Comparison of ENCODE assay signal across 8 mouse cellular contexts in genomic region chr2:91053934-91054382, GRCm38 (mm10). TPM values are rescaled to one million over a fixed set of nuclear protein-coding genes. Genes with fewer than 3 reads are reported as not detected.
A peak's percentile ranks its signal among the peaks of the same experiment; 100 is the strongest.
DNase-seq lines count a peak whose midpoint lies in the region; ATAC-seq and TF ChIP-seq lines count a peak whose summit lies in the region.

Gene Psmc3 (plus strand): TSS chr2:91054009.

- TF ChIP-seq CTCF in liver, adult 2 months (IDR thresholded peaks at IDR 0.05; ENCODE audit: low read depth, low read length), result no peak

- 0 out of 2 replicates have a peak, but pooled peaks cover 6% of the 10 kb centered on the region for H3K79me2 ChIP-seq in liver, adult 2 months (ENCODE audit: control insufficient read depth, insufficient read depth, low read length)
- peaks cover 19% of the 10 kb centered on the region for H3K79me2 ChIP-seq in myocyte (ENCODE audit: control insufficient read depth, insufficient read depth)

- under 1% methylated on average over 40 of the region's 40 CpGs for WGBS in heart, embryonic 11.5 days (ENCODE audit: insufficient replicate concordance)
- 0% methylated on average over 40 of the region's 40 CpGs for WGBS in kidney, embryonic 16.5 days
- under 1% methylated on average over 40 of the region's 40 CpGs for WGBS in liver, adult 2 months

- TF ChIP-seq POLR2A in liver, adult 2 months (IDR thresholded peaks at IDR 0.05; ENCODE audit: extremely low read depth, insufficient read depth, low read length), result peak; percentile 74
- TF ChIP-seq POLR2A in myocyte (IDR thresholded peaks at IDR 0.05; ENCODE audit: insufficient read length, low read depth), result peak; percentile 75

- H3K36me3 ChIP-seq in heart, embryonic 11.5 days (ENCODE audit: control insufficient read depth, insufficient read depth, low read length), result peaks cover 25% of the 10 kb centered on the region
- peaks cover 37% of the 10 kb centered on the region for H3K36me3 ChIP-seq in kidney, embryonic 16.5 days (ENCODE audit: insufficient read depth, low read length)
- peaks cover 26% of the 10 kb centered on the region for H3K36me3 ChIP-seq in liver, adult 2 months (ENCODE audit: control insufficient read depth, insufficient read depth, low read length)
- peaks cover 18% of the 10 kb centered on the region for H3K36me3 ChIP-seq in myocyte (ENCODE audit: control insufficient read depth, insufficient read depth)
- peaks cover 7% of the 10 kb centered on the region; the same call in 1 of the 2 replicates for H3K36me3 ChIP-seq in splenic B cell, adult 2 months (ENCODE audit: control insufficient read depth, insufficient read depth, low read length, poor library complexity, severe bottlenecking)

- peak; percentile 98 for ATAC-seq in erythroblast, adult 5-6 weeks (replicated peaks; ENCODE audit: low FRiP score, poor library complexity, severe bottlenecking)
- peak; percentile 97 for ATAC-seq in heart, embryonic 11.5 days (replicated peaks; ENCODE audit: insufficient number of reproducible peaks, low FRiP score, low TSS enrichment)
- ATAC-seq in kidney, embryonic 16.5 days (ENCODE audit: low FRiP score, low TSS enrichment), result peak; percentile 98

- peaks cover 4% of the 10 kb centered on the region; the same call in 1 of the 2 replicates for H3K4me1 ChIP-seq in heart, embryonic 11.5 days (ENCODE audit: control insufficient read depth, insufficient read depth, low read length)
- peaks cover 8% of the 10 kb centered on the region for H3K4me1 ChIP-seq in kidney, embryonic 16.5 days (ENCODE audit: insufficient read depth, low read length)
- peaks cover 9% of the 10 kb centered on the region for H3K4me1 ChIP-seq in liver, adult 2 months (ENCODE audit: control insufficient read depth, insufficient read depth, low read length)

- peak; percentile 93 to 94 for DNase-seq in B cell, adult 2 months
- DNase-seq in brain, adult 2 months (ENCODE audit: low read depth, low spot score), result peak; percentile 97
- peak; percentile 85 for DNase-seq in liver, adult 2 months (ENCODE audit: extremely low read depth, low read depth, low spot score)
- peak; percentile 92 for DNase-seq in splenic B cell, adult 2 months (ENCODE audit: low read depth, low spot score)

- H3K4me3 ChIP-seq in heart, embryonic 11.5 days (ENCODE audit: low read depth, low read length), result peak within 1 kb of the TSS; percentile 92
- peak within 1 kb of the TSS; percentile 74 for H3K4me3 ChIP-seq in kidney, embryonic 16.5 days (ENCODE audit: low read length)
- peak within 1 kb of the TSS; percentile 94 for H3K4me3 ChIP-seq in liver, adult 2 months (ENCODE audit: insufficient read depth, low read depth, low read length)
- peak within 1 kb of the TSS; percentile 99 for H3K4me3 ChIP-seq in myocyte

- peak within 1 kb of the TSS; percentile 69 for H3K4me2 ChIP-seq in heart, embryonic 11.5 days
- H3K4me2 ChIP-seq in kidney, embryonic 16.5 days (replicated peaks; ENCODE audit: low read depth, low read length), result peak within 1 kb of the TSS; percentile 98
- peak within 1 kb of the TSS; percentile 98 for H3K4me2 ChIP-seq in myocyte (ENCODE audit: low read depth)

- H3K9ac ChIP-seq in heart, embryonic 11.5 days (ENCODE audit: low read depth, low read length), result peak within 1 kb of the TSS; percentile 94
- peak within 1 kb of the TSS; percentile 93 for H3K9ac ChIP-seq in kidney, embryonic 16.5 days (replicated peaks; ENCODE audit: low read length)
- peak within 1 kb of the TSS; percentile 90 for H3K9ac ChIP-seq in liver, adult 2 months (ENCODE audit: low read depth, low read length)

- H3ac ChIP-seq in myocyte (ENCODE audit: control insufficient read depth, insufficient read length), result peak within 1 kb of the TSS; percentile 15

- no peaks in the 10 kb centered on the region for H3K27me3 ChIP-seq in heart, embryonic 11.5 days (ENCODE audit: control insufficient read depth, insufficient read depth, low read length)
- no peaks in the 10 kb centered on the region for H3K27me3 ChIP-seq in kidney, embryonic 16.5 days (ENCODE audit: insufficient read depth, low read length)
- H3K27me3 ChIP-seq in liver, adult 2 months (ENCODE audit: control insufficient read depth, insufficient read depth, low read length), result no peaks in the 10 kb centered on the region
- no peaks in the 10 kb centered on the region for H3K27me3 ChIP-seq in myocyte (ENCODE audit: control insufficient read depth, insufficient read depth, insufficient read length)
- no peaks in the 10 kb centered on the region for H3K27me3 ChIP-seq in splenic B cell, adult 2 months (ENCODE audit: control insufficient read depth, insufficient read depth, low read length, poor library complexity, severe bottlenecking)

- peak within 1 kb of the TSS; percentile 76 for H3K27ac ChIP-seq in heart, embryonic 11.5 days (ENCODE audit: low read depth, low read length)
- H3K27ac ChIP-seq in kidney, embryonic 16.5 days (ENCODE audit: low read length), result peak within 1 kb of the TSS; percentile 83
- H3K27ac ChIP-seq in liver, adult 2 months (replicated peaks; ENCODE audit: insufficient read depth, low read depth, low read length), result peak within 1 kb of the TSS; percentile 94

- H3K9me3 ChIP-seq in heart, embryonic 11.5 days (replicated peaks; ENCODE audit: control insufficient read depth, low read length), result no peaks in the 10 kb centered on the region
- H3K9me3 ChIP-seq in kidney, embryonic 16.5 days (ENCODE audit: low read length), result no peaks in the 10 kb centered on the region

TF ChIP-seq in myocyte, 11 proteins besides CTCF, POLR2A, EP300 and RAD21:
- peak; percentile 61 for TF ChIP-seq POLR2AphosphoS2 (IDR thresholded peaks at IDR 0.05; ENCODE audit: insufficient read length, low read depth)
- TF ChIP-seq MYOD1 (IDR thresholded peaks at IDR 0.05; ENCODE audit: control insufficient read depth in 1 of 3, insufficient read length in 2 of 3, low read depth in 2 of 3), result no peak
- no peak for TF ChIP-seq SRF (IDR thresholded peaks at IDR 0.05; ENCODE audit: control insufficient read depth, insufficient read length, low read depth)
- TF ChIP-seq MYOG (IDR thresholded peaks at IDR 0.05; ENCODE audit: control insufficient read depth in 1 of 3, insufficient read depth in 1 of 3, insufficient read length in 2 of 3, low read depth in 2 of 3), result no peak
TF ChIP-seq in myocyte: peak in this region for 1.

RNA-seq across cellular contexts. Expression of gene Psmc3, which starts in this region (rescaled TPM):
- total RNA-seq in erythroblast, adult 5-6 weeks (2015; ENCODE audit: low replicate concordance), result 24.8 and 40.8 TPM in 2 replicates
- 76.4 and 132 TPM in 2 replicates for total RNA-seq in erythroblast, adult 5-6 weeks (2017; ENCODE audit: low replicate concordance)
- polyA plus RNA-seq in heart, embryonic 11.5 days (2014; fragmentation: Nextera tagmentation; extraction: Ambion mirVana), result 316 and 322 TPM in 2 replicates
- 357 and 361 TPM in 2 replicates for polyA plus RNA-seq in kidney, embryonic 16.5 days (2015; fragmentation: Nextera tagmentation; extraction: Ambion mirVana)
- 147 and 190 TPM in 2 replicates for total RNA-seq in liver, adult 2 months (2014; rRNA removed)
- 69.4 and 71.4 TPM in 2 replicates for polyA plus RNA-seq in liver, adult 2 months (2012; rRNA removed)
- 688 TPM for polyA plus RNA-seq in myocyte (2012; fragmentation: generic; extraction: Trizol)

Comparison
In these comparisons a context has a peak if more than half of its experiments do, and no peak if none do; other contexts are left out.
1. Peak in every context shown above with its lines: DNase-seq, ATAC-seq, H3K4me3 ChIP-seq and H3K27ac ChIP-seq.